Mouse (Mus musculus) layer of hippocampus, adult 8-10 months (tissue): Measurements from ENCODE around the gene Gm37419. TPM values are rescaled to one million over a fixed set of nuclear protein-coding genes. Genes with fewer than 3 reads are reported as not detected.

Experiments used
- total RNA-seq, 4 experiments: library from RNA; stranded (reverse); gene quantifications; 2 replicates each; pipeline ENCODE4 v1.2.4; 2022

Gene Gm37419
- total RNA-seq, 4 experiments from 2014 or later, result not detected

Other genes starting within 250 kb of the Gm37419 start
- 100 to 1,000 TPM; 329 to 417 (median 358) TPM for gene Sst, start 97.5 kb upstream of the Gm37419 start, total RNA-seq
- gene Rtp2, start 56.1 kb upstream of the Gm37419 start, total RNA-seq, result under 1 TPM; 0.30 to 0.76 (median 0.47) TPM
- gene Bcl6, start 370 bp downstream of the Gm37419 start, total RNA-seq, result 10 to 100 TPM; 44.9 to 51.7 (median 49.1) TPM